Mouse (Mus musculus): Measurements from ENCODE around the gene Cish. TPM values are rescaled to one million over a fixed set of nuclear protein-coding genes. Genes with fewer than 3 reads are reported as not detected.
A peak's percentile ranks its signal among the peaks of the same experiment; 100 is the strongest.
"Not testable (repeated sequence)": the region's sequence is repeated elsewhere in the genome, so short reads cannot be mapped to it uniquely, and the experiment has no call there.

Gene Cish
- polyA plus RNA-seq, 1 experiment from 2014 or later, result 5.8 TPM

- Histone ChIP-seq H3K4me3 (ENCODE audit: low read depth, low read length) (no peak overlapping the region), H3K27me3 (replicated peaks; ENCODE audit: control insufficient read depth, insufficient read depth, low read length) (no peaks in the 10 kb centered on the region), H3K4me1 (ENCODE audit: control insufficient read depth, insufficient read depth, low read length) (0 out of 2 replicates have a peak, but pooled peaks cover 3% of the 10 kb centered on the region), H3K9me3 (ENCODE audit: control insufficient read depth, low read length) (no peaks in the 10 kb centered on the region), H3K36me3 (ENCODE audit: control insufficient read depth, insufficient read depth, low read length) (peaks cover 26% of the 10 kb centered on the region), H3K9ac (ENCODE audit: low read depth, low read length) (no peak overlapping the region), H3K4me2 (ENCODE audit: low read depth, low read length) (no peak overlapping the region), H3K27ac (replicated peaks; ENCODE audit: low read depth, low read length) (no peak overlapping the region)
- DNase-seq (ENCODE audit: low spot score) (no peak), ATAC-seq (ENCODE audit: low read depth) (no peak)
- 88% methylated on average over 3 of the region's 3 CpGs for WGBS
Observed at GRCm38 (mm10) chr9:107304383-107304782, 8.6 kb downstream of the Cish start.

GRCm38 (mm10) chr9:107305012-107305411 lies 9.2 kb downstream of the Cish start:
- no peak for ATAC-seq (ENCODE audit: low read depth)
- H3K36me3 ChIP-seq (ENCODE audit: control insufficient read depth, insufficient read depth, low read length), result peaks cover 24% of the 10 kb centered on the region
- H3K4me2 ChIP-seq (ENCODE audit: low read depth, low read length), result no peak overlapping the region
- no peak for DNase-seq (ENCODE audit: low spot score)
- H3K9me3 ChIP-seq (ENCODE audit: control insufficient read depth, low read length), result no peaks in the 10 kb centered on the region
- H3K4me1 ChIP-seq (ENCODE audit: control insufficient read depth, insufficient read depth, low read length), result 0 out of 2 replicates have a peak, but pooled peaks cover 3% of the 10 kb centered on the region
- H3K9ac ChIP-seq (ENCODE audit: low read depth, low read length), result no peak overlapping the region
- no peak overlapping the region for H3K27ac ChIP-seq (replicated peaks; ENCODE audit: low read depth, low read length)
- no peak overlapping the region for H3K4me3 ChIP-seq (ENCODE audit: low read depth, low read length)
- 78% methylated on average over 4 of the region's 4 CpGs for WGBS
- no peaks in the 10 kb centered on the region for H3K27me3 ChIP-seq (replicated peaks; ENCODE audit: control insufficient read depth, insufficient read depth, low read length)

GRCm38 (mm10) chr9:107305601-107306542 lies 10.0 kb downstream of the Cish start:
- Histone ChIP-seq H3K9ac (ENCODE audit: low read depth, low read length) (no peak overlapping the region), H3K4me1 (ENCODE audit: control insufficient read depth, insufficient read depth, low read length) (0 out of 2 replicates have a peak, but pooled peaks cover 3% of the 10 kb centered on the region), H3K4me3 (ENCODE audit: low read depth, low read length) (no peak overlapping the region), H3K27me3 (replicated peaks; ENCODE audit: control insufficient read depth, insufficient read depth, low read length) (no peaks in the 10 kb centered on the region), H3K36me3 (ENCODE audit: control insufficient read depth, insufficient read depth, low read length) (peaks cover 15% of the 10 kb centered on the region), H3K27ac (replicated peaks; ENCODE audit: low read depth, low read length) (peak overlapping the region; percentile 33), H3K4me2 (ENCODE audit: low read depth, low read length) (no peak overlapping the region), H3K9me3 (ENCODE audit: control insufficient read depth, low read length) (no peaks in the 10 kb centered on the region)
- ATAC-seq (ENCODE audit: low read depth) (0 out of 2 replicates have a peak, but pooled peaks have one; percentile 12), DNase-seq (ENCODE audit: low spot score) (no peak)
- whole genome bisulfite sequencing, result 46% methylated on average over 11 of the region's 13 CpGs

GRCm38 (mm10) chr9:107306673-107307072 lies 10.8 kb downstream of the Cish start:
- not testable (repeated sequence) for H3K9ac ChIP-seq (ENCODE audit: low read depth, low read length); H3K36me3 ChIP-seq (ENCODE audit: control insufficient read depth, insufficient read depth, low read length); DNase-seq (ENCODE audit: low spot score); H3K27ac ChIP-seq (replicated peaks; ENCODE audit: low read depth, low read length); H3K4me3 ChIP-seq (ENCODE audit: low read depth, low read length); H3K9me3 ChIP-seq (ENCODE audit: control insufficient read depth, low read length); H3K4me1 ChIP-seq (ENCODE audit: control insufficient read depth, insufficient read depth, low read length); H3K27me3 ChIP-seq (replicated peaks; ENCODE audit: control insufficient read depth, insufficient read depth, low read length); H3K4me2 ChIP-seq (ENCODE audit: low read depth, low read length); ATAC-seq (ENCODE audit: low read depth)
- WGBS, result 100% methylated on average over 1 of the region's 1 CpGs

GRCm38 (mm10) chr9:107307099-107307872 lies 11.5 kb downstream of the Cish start:
- 82% methylated on average over 11 of the region's 11 CpGs for WGBS
- H3K27ac ChIP-seq (replicated peaks; ENCODE audit: low read depth, low read length), result peak overlapping the region; percentile 48; the same call in 1 of the 2 replicates

GRCm38 (mm10) chr9:107307886-107308285 lies 12.1 kb downstream of the Cish start:
- H3K4me1 ChIP-seq (ENCODE audit: control insufficient read depth, insufficient read depth, low read length), result 0 out of 2 replicates have a peak, but pooled peaks cover 3% of the 10 kb centered on the region
- no peak overlapping the region for H3K4me2 ChIP-seq (ENCODE audit: low read depth, low read length)
- no peaks in the 10 kb centered on the region for H3K36me3 ChIP-seq (ENCODE audit: control insufficient read depth, insufficient read depth, low read length)
- ATAC-seq (ENCODE audit: low read depth), result peak; percentile 51; the same call in 1 of the 2 replicates
- peak overlapping the region; percentile 48; the same call in 1 of the 2 replicates for H3K27ac ChIP-seq (replicated peaks; ENCODE audit: low read depth, low read length)
- H3K27me3 ChIP-seq (replicated peaks; ENCODE audit: control insufficient read depth, insufficient read depth, low read length), result no peaks in the 10 kb centered on the region
- 44% methylated on average over 9 of the region's 12 CpGs for WGBS
- no peak overlapping the region for H3K4me3 ChIP-seq (ENCODE audit: low read depth, low read length)
- no peaks in the 10 kb centered on the region for H3K9me3 ChIP-seq (ENCODE audit: control insufficient read depth, low read length)
- 0 out of 2 replicates have a peak overlapping the region, but pooled peaks have one; percentile 34 for H3K9ac ChIP-seq (ENCODE audit: low read depth, low read length)
- DNase-seq (ENCODE audit: low spot score), result peak; percentile 45

More at GRCm38 (mm10) chr9:107307099-107307872, 11.5 kb downstream of the Cish start:
- Histone ChIP-seq H3K4me1 (ENCODE audit: control insufficient read depth, insufficient read depth, low read length) (0 out of 2 replicates have a peak, but pooled peaks cover 3% of the 10 kb centered on the region), H3K9me3 (ENCODE audit: control insufficient read depth, low read length) (no peaks in the 10 kb centered on the region), H3K27me3 (replicated peaks; ENCODE audit: control insufficient read depth, insufficient read depth, low read length) (no peaks in the 10 kb centered on the region), H3K4me2 (ENCODE audit: low read depth, low read length) (no peak overlapping the region), H3K4me3 (ENCODE audit: low read depth, low read length) (no peak overlapping the region), H3K36me3 (ENCODE audit: control insufficient read depth, insufficient read depth, low read length) (peaks cover under 1% of the 10 kb centered on the region; the same call in 1 of the 2 replicates), H3K9ac (ENCODE audit: low read depth, low read length) (0 out of 2 replicates have a peak overlapping the region, but pooled peaks have one; percentile 34)
- DNase-seq (ENCODE audit: low spot score) (no peak), ATAC-seq (ENCODE audit: low read depth) (no peak)

GRCm38 (mm10) chr9:107308346-107309000 lies 12.6 kb downstream of the Cish start:
- 79% methylated on average over 9 of the region's 9 CpGs for WGBS
- Histone ChIP-seq H3K27me3 (replicated peaks; ENCODE audit: control insufficient read depth, insufficient read depth, low read length) (no peaks in the 10 kb centered on the region), H3K4me2 (ENCODE audit: low read depth, low read length) (no peak overlapping the region), H3K36me3 (ENCODE audit: control insufficient read depth, insufficient read depth, low read length) (no peaks in the 10 kb centered on the region), H3K4me1 (ENCODE audit: control insufficient read depth, insufficient read depth, low read length) (0 out of 2 replicates have a peak, but pooled peaks cover 3% of the 10 kb centered on the region), H3K9me3 (ENCODE audit: control insufficient read depth, low read length) (no peaks in the 10 kb centered on the region), H3K9ac (ENCODE audit: low read depth, low read length) (no peak overlapping the region), H3K4me3 (ENCODE audit: low read depth, low read length) (no peak overlapping the region), H3K27ac (replicated peaks; ENCODE audit: low read depth, low read length) (no peak overlapping the region)
- ATAC-seq (ENCODE audit: low read depth), result no peak
- no peak for DNase-seq (ENCODE audit: low spot score)

GRCm38 (mm10) chr9:107309171-107309570 lies 13.3 kb downstream of the Cish start:
- no peaks in the 10 kb centered on the region for H3K9me3 ChIP-seq (ENCODE audit: control insufficient read depth, low read length)
- no peak overlapping the region for H3K9ac ChIP-seq (ENCODE audit: low read depth, low read length)
- 58% methylated on average over 9 of the region's 9 CpGs for WGBS
- no peak overlapping the region for H3K4me3 ChIP-seq (ENCODE audit: low read depth, low read length)
- ATAC-seq (ENCODE audit: low read depth) (no peak), DNase-seq (ENCODE audit: low spot score) (no peak)
- no peaks in the 10 kb centered on the region for H3K36me3 ChIP-seq (ENCODE audit: control insufficient read depth, insufficient read depth, low read length)
- 0 out of 2 replicates have a peak, but pooled peaks cover 3% of the 10 kb centered on the region for H3K4me1 ChIP-seq (ENCODE audit: control insufficient read depth, insufficient read depth, low read length)
- no peaks in the 10 kb centered on the region for H3K27me3 ChIP-seq (replicated peaks; ENCODE audit: control insufficient read depth, insufficient read depth, low read length)
- H3K27ac ChIP-seq (replicated peaks; ENCODE audit: low read depth, low read length), result no peak overlapping the region
- no peak overlapping the region for H3K4me2 ChIP-seq (ENCODE audit: low read depth, low read length)

Data from embryonic facial prominence, embryonic 14.5 days (tissue).